Mouse (Mus musculus) granulocyte monocyte progenitor cell, adult 5-6 weeks (primary cell): ENCODE data around the gene Rpl10l. TPM values are rescaled to one million over a fixed set of nuclear protein-coding genes. Genes with fewer than 3 reads are reported as not detected.

ENCODE experiments used
- ATAC-seq: replicated peaks from 2 replicates; pipeline ENCODE4 v1.8.0; 2016; ENCODE audit warnings: mild to moderate bottlenecking, moderate TSS enrichment, inconsistent platforms; ENCODE audit not compliant: poor library complexity, severe bottlenecking
- total RNA-seq, 2 experiments: library from RNA; stranded (forward) in 1 of 2; stranded (reverse) in 1 of 2; fragments of 200-712, 200-1000 nt in 1 of 2; fragments of >200 nt in 1 of 2; fragmentation: Nextera tagmentation in 1 of 2; gene quantifications; 2 replicates each; pipeline ENCODE4 v1.2.3; 2014 to 2017

The Rpl10l gene
- not detected in 2 replicates for total RNA-seq (2014; fragmentation: Nextera tagmentation)
- not detected in 2 replicates for total RNA-seq (2017)

DNA sequence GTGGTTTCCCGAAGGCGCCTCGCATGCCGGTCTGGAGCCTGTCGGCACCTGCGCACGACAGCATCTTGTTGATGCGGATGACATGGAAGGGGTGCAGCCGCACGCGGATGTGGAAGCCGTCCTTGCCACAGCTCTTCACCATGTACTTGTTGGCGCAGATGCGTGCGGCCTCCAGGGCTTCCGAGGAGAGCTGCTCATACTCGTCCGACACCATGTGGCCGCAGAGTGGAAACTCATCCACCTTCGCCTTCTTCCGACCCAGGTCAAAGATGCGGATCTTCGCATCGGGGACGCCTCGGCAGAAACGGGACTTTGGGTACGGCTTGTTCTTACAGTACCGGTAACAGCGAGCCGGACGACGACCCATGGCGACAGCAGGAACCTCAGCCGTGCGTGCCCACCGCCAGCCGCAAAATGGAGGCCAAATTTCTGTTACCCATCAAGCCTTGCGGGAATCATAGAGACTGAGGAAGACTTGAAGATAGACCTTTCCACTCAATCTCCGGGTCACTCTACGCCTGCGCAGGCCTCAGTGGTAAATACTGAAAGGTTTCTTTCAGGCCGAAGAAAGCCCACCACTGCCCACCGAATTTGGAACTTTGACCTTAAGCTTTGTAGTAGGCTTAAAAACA is at the start of gene Rpl10l:
Rpl10l (minus strand) TSS at position 411 of the 632 bp plus-strand sequence.
- ATAC-seq = no peak

GRCm38 (mm10) chr12:66275890-66276289 is 8.3 kb downstream of the Rpl10l start:
- ATAC-seq = no peak

GRCm38 (mm10) chr12:66245461-66246099 is 38.6 kb downstream of the Rpl10l start:
- ATAC-seq = no peak

DNA sequence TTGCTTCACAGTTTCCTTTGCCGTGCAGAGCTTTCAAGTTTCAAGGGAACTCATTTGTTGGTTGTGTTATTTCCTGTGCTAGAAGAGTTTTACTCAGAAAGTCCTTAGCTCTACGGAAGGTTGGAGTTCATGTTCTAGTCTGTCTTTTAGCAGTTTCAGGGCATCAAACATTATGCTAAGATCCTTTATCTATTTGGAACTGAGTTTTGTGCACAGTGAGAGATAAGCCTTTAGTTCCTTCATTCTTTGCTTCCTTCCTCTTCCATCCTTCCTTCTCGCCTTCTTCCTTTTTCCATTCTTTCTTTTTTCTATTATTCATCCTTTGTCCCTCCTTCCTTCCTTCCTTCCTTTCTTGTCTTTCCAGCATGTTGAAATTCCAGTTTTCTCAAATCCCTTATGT is 50.0 kb downstream of the Rpl10l start:
- no peak for ATAC-seq
